Mouse (Mus musculus) E14TG2a.4 (cell line): ENCODE measurements around the gene Ccdc40.
A peak's percentile ranks its signal among the peaks of the same experiment; 100 is the strongest.

Source experiments
- CTCF ChIP-seq: conservative IDR thresholded peaks from 2 replicates; pipeline ENCODE4 v1.5.1; 2014; ENCODE audit warnings: low read length
- NANOG ChIP-seq: IDR thresholded peaks from 2 replicates; pipeline ENCODE4 v1.6.1; 2014; ENCODE audit warnings: borderline replicate concordance, low read length, mixed read lengths
- POU5F1 ChIP-seq: IDR thresholded peaks from 2 replicates; pipeline ENCODE4 v1.6.1; 2014; ENCODE audit warnings: low read length, borderline replicate concordance

DNA sequence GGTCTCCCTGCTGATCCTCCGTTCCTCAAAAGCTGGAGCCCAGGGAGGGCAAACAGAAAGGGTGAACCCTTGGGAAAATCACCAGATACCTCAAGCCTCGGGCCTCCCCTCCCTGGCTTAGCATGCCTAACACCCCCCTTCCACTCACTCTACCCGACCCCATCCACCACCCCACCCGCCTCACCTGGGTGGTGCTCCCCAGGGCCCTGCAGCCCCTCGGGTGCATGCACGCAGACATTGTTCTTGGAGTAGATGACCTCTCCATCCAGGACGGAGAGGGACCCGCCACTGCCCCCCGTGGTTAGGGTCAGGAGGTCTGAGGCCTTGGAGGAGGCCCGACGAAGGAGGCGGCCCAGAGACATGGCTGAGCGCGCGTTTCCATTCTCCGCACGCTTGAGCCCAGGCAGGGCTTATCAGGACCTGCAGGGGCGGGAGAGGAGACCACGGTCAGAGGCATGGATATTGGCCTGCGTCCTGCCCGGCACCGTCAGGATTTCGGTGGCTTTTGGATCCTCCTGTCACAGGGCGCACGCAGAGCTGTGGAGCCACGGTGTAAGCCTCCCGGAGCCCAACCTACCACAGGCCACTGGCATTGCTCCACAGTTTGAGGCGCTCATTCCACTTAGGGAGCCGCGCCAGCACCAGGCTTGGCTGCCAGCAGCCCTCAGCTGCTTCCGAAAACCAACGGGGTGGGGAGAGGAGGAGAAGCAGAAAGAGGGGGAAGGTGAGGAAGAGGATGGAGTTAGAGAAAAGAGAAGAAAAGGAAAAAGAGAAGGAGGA lies 17.9 kb upstream of the Ccdc40 start:
- TF ChIP-seq CTCF (no peak), POU5F1 (0 out of 2 replicates have a peak, but pooled peaks have one; percentile 14), NANOG (no peak)
